Mouse (Mus musculus) yolk sac, embryonic 10.5 days (tissue): ENCODE data around the gene 1700001O22Rik.

Experiments used
- DNase-seq: peaks from one replicate; pipeline ENCODE4 v3.0.0-alpha.2; 2017; ENCODE audit warnings: low spot score

The 1700001O22Rik gene

GRCm38 (mm10) chr2:30816383-30816782 is 12.9 kb upstream of the 1700001O22Rik start:
- DNase-seq, result no peak

GRCm38 (mm10) chr2:30810573-30810972 is 7.1 kb upstream of the 1700001O22Rik start:
- DNase-seq, result no peak

- DNase-seq, result no peak
Measured at GRCm38 (mm10) chr2:30809503-30809902, 6.0 kb upstream of the 1700001O22Rik start.

GRCm38 (mm10) chr2:30808296-30808655 is 4.8 kb upstream of the 1700001O22Rik start:
- peak; percentile 31 for DNase-seq

GRCm38 (mm10) chr2:30807648-30808295 is 4.3 kb upstream of the 1700001O22Rik start, which contains the start of gene Ntmt1:
TSS of gene Ntmt1 (plus strand) at chr2:30807826.
- peak; percentile 100 for DNase-seq

GRCm38 (mm10) chr2:30807147-30807647 is 3.7 kb upstream of the 1700001O22Rik start:
- DNase-seq, result no peak

GRCm38 (mm10) chr2:30805983-30806382 is 2.5 kb upstream of the 1700001O22Rik start:
- DNase-seq, result no peak

GRCm38 (mm10) chr2:30801067-30801852 is 2.2 kb downstream of the 1700001O22Rik start:
- DNase-seq, result no peak

- DNase-seq, result no peak
Measured at GRCm38 (mm10) chr2:30800671-30801066, 2.8 kb downstream of the 1700001O22Rik start.

- DNase-seq, result no peak
Measured at GRCm38 (mm10) chr2:30799456-30799855, 4.0 kb downstream of the 1700001O22Rik start.

GRCm38 (mm10) chr2:30796382-30796781 is 7.1 kb downstream of the 1700001O22Rik start:
- peak; percentile 76 for DNase-seq

GRCm38 (mm10) chr2:30795889-30796275 is 7.6 kb downstream of the 1700001O22Rik start:
- no peak for DNase-seq

- no peak for DNase-seq
Measured at GRCm38 (mm10) chr2:30795271-30795888, 8.1 kb downstream of the 1700001O22Rik start.

GRCm38 (mm10) chr2:30794179-30795108 is 9.0 kb downstream of the 1700001O22Rik start:
- DNase-seq, result peak; percentile 90

GRCm38 (mm10) chr2:30792061-30792460 is 11.4 kb downstream of the 1700001O22Rik start:
- no peak for DNase-seq

- no peak for DNase-seq
Measured at GRCm38 (mm10) chr2:30787466-30787865, 16.0 kb downstream of the 1700001O22Rik start.

GRCm38 (mm10) chr2:30784078-30784994 is 19.1 kb downstream of the 1700001O22Rik start:
- DNase-seq, result peak; percentile 84

- peak; percentile 80 for DNase-seq
Measured at GRCm38 (mm10) chr2:30783346-30783745, 20.1 kb downstream of the 1700001O22Rik start.

GRCm38 (mm10) chr2:30782312-30783290 is 20.9 kb downstream of the 1700001O22Rik start:
- DNase-seq, result no peak
